Mouse (Mus musculus) heart, adult 2 months (tissue): Measurements from ENCODE around the gene Lrrc74a. TPM values are rescaled to one million over a fixed set of nuclear protein-coding genes. Genes with fewer than 3 reads are reported as not detected.

Experiments
- DNase-seq, 2 experiments: peaks; one replicate each; pipeline ENCODE4 v3.0.0; 2021
- H3K27ac ChIP-seq: fragments of 200-600 bp; 2 replicates; pipeline ENCODE4 v1.8.1; 2022
- H3K27me3 ChIP-seq: fragments of 200-500 bp; 2 replicates; pipeline ENCODE4 v1.6.1; 2012; ENCODE audit warnings: mild to moderate bottlenecking, low read length, inconsistent platforms, mixed read lengths; ENCODE audit not compliant: control insufficient read depth, insufficient read depth
- H3K36me3 ChIP-seq: fragments of 200-500 bp; 2 replicates; pipeline ENCODE4 v1.6.1; 2012; ENCODE audit warnings: low read length, inconsistent platforms; ENCODE audit not compliant: control insufficient read depth, insufficient read depth
- H3K4me1 ChIP-seq: fragments of 200-500 bp; 2 replicates; pipeline ENCODE4 v1.6.1; 2011; ENCODE audit warnings: low read length; ENCODE audit not compliant: control insufficient read depth, insufficient read depth
- H3K4me3 ChIP-seq: fragments of 200-600 bp; 2 replicates; pipeline ENCODE4 v1.8.1; 2022
- H3K79me2 ChIP-seq: fragments of 200-500 bp; replicated peaks from 2 replicates; pipeline ENCODE4 v1.6.1; 2012; ENCODE audit warnings: mild to moderate bottlenecking, inconsistent platforms, low read length, moderate library complexity, mixed read lengths; ENCODE audit not compliant: control insufficient read depth, insufficient read depth
- H3K9ac ChIP-seq: fragments of 200-500 bp; 2 replicates; pipeline ENCODE4 v1.6.1; 2012; ENCODE audit warnings: low read depth, mild to moderate bottlenecking, control low read depth, inconsistent platforms, low read length, mixed read lengths
- CTCF ChIP-seq: fragments of 200-600 bp; IDR thresholded peaks from 2 replicates; pipeline ENCODE4 v1.8.1; 2022; ENCODE audit warnings: antibody characterized with exemption, mild to moderate bottlenecking, moderate library complexity
- EP300 ChIP-seq: fragments of 200-500 bp; IDR thresholded peaks from 2 replicates; pipeline ENCODE4 v1.6.1; 2011; ENCODE audit warnings: low read depth, low read length, control low read depth; ENCODE audit not compliant: insufficient read depth
- POLR2A ChIP-seq: fragments of 200-500 bp; IDR thresholded peaks from 2 replicates; pipeline ENCODE4 v1.6.1; 2011; ENCODE audit warnings: mild to moderate bottlenecking, low read depth, low read length, control low read depth; ENCODE audit not compliant: insufficient read depth
- WGBS: fragments of 180-500 bp; shearing (Covaris S2); methylation state at CpG from one replicate; pipeline ENCODE4 v1.1.7; 2018; 5-methylcytosine and 5-hydroxymethylcytosine counted together
- intact Hi-C: fragments of 180-260 bp; cut with DNase I; formaldehyde crosslinking; loops from one replicate; pipeline ENCODE4 v1.15.1; 2025
- polyA plus RNA-seq: library from polyadenylated mRNA; depleted of rRNA; stranded (reverse); fragments of >200 nt; gene quantifications from 2 replicates; pipeline ENCODE4 v1.2.3, GENCODE M21; 2012
- total RNA-seq, 2 experiments: library from RNA; stranded (reverse); gene quantifications; 2 replicates each; pipeline ENCODE4 v1.2.3; 2021

The Lrrc74a gene
- total and polyA plus RNA-seq, 3 experiments, result not detected

GRCm38 (mm10) chr12:86802005-86802671 lies 68.0 kb downstream of the Lrrc74a start:
- H3K27ac ChIP-seq, result peak overlapping the region; percentile 95
- H3K4me1 ChIP-seq, result peaks cover 24% of the 10 kb centered on the region
- no peak for TF ChIP-seq POLR2A
- TF ChIP-seq CTCF, result no peak
- TF ChIP-seq EP300, result no peak
- 0 out of 2 replicates have a peak, but pooled peaks cover 3% of the 10 kb centered on the region for H3K36me3 ChIP-seq
- H3K4me3 ChIP-seq, result peak overlapping the region; percentile 42; the same call in 1 of the 2 replicates
- no peaks in the 10 kb centered on the region for H3K79me2 ChIP-seq
- no peaks in the 10 kb centered on the region for H3K27me3 ChIP-seq
- 9% methylated on average over 17 of the region's 17 CpGs for WGBS
- intact Hi-C loops, result no loop called here
- peak; percentile 72 to 74 for DNase-seq
- H3K9ac ChIP-seq, result peak overlapping the region; percentile 64

GRCm38 (mm10) chr12:86802899-86803298 lies 68.7 kb downstream of the Lrrc74a start:
- Histone ChIP-seq H3K27ac (peak overlapping the region; percentile 95), H3K4me3 (no peak overlapping the region), H3K79me2 (no peaks in the 10 kb centered on the region), H3K9ac (no peak overlapping the region), H3K36me3 (0 out of 2 replicates have a peak, but pooled peaks cover 3% of the 10 kb centered on the region), H3K27me3 (no peaks in the 10 kb centered on the region), H3K4me1 (peaks cover 24% of the 10 kb centered on the region)
- intact Hi-C loops, result no loop called here
- 56% methylated on average over 3 of the region's 3 CpGs for WGBS
- no peak for TF ChIP-seq CTCF
- TF ChIP-seq EP300, result no peak
- TF ChIP-seq POLR2A, result no peak
- no peak for DNase-seq

GRCm38 (mm10) chr12:86803651-86804307 lies 69.6 kb downstream of the Lrrc74a start:
- H3K36me3 ChIP-seq, result 0 out of 2 replicates have a peak, but pooled peaks cover 3% of the 10 kb centered on the region
- WGBS, result 41% methylated on average over 6 of the region's 6 CpGs
- no peak overlapping the region for H3K9ac ChIP-seq
- H3K79me2 ChIP-seq, result no peaks in the 10 kb centered on the region
- H3K4me3 ChIP-seq, result no peak overlapping the region
- intact Hi-C loops, result no loop called here
- peak overlapping the region; percentile 28; the same call in 1 of the 2 replicates for H3K27ac ChIP-seq
- TF ChIP-seq POLR2A, result no peak
- TF ChIP-seq CTCF, result peak; percentile 40
- TF ChIP-seq EP300, result no peak
- H3K4me1 ChIP-seq, result peaks cover 24% of the 10 kb centered on the region
- H3K27me3 ChIP-seq, result no peaks in the 10 kb centered on the region
- no peak for DNase-seq

GRCm38 (mm10) chr12:86804308-86804700 lies 70.1 kb downstream of the Lrrc74a start:
- TF ChIP-seq POLR2A, result no peak
- TF ChIP-seq EP300, result peak; percentile 51; the same call in 1 of the 2 replicates
- TF ChIP-seq CTCF, result no peak
- Histone ChIP-seq H3K9ac (no peak overlapping the region), H3K79me2 (no peaks in the 10 kb centered on the region), H3K27ac (peak overlapping the region; percentile 54), H3K36me3 (0 out of 2 replicates have a peak, but pooled peaks cover 3% of the 10 kb centered on the region), H3K4me3 (no peak overlapping the region), H3K4me1 (peaks cover 19% of the 10 kb centered on the region), H3K27me3 (no peaks in the 10 kb centered on the region)
- peak; percentile 67 to 71 for DNase-seq
- WGBS, result 37% methylated on average over 4 of the region's 4 CpGs
- intact Hi-C loops, result no loop called here

GRCm38 (mm10) chr12:86804857-86805256 lies 70.7 kb downstream of the Lrrc74a start:
- Histone ChIP-seq H3K27me3 (no peaks in the 10 kb centered on the region), H3K4me3 (no peak overlapping the region), H3K9ac (no peak overlapping the region), H3K4me1 (peaks cover 18% of the 10 kb centered on the region), H3K27ac (peak overlapping the region; percentile 54), H3K36me3 (0 out of 2 replicates have a peak, but pooled peaks cover 3% of the 10 kb centered on the region), H3K79me2 (no peaks in the 10 kb centered on the region)
- no peak for TF ChIP-seq CTCF
- TF ChIP-seq POLR2A, result no peak
- no peak for TF ChIP-seq EP300
- intact Hi-C loops, result no loop called here
- WGBS, result 63% methylated on average over 2 of the region's 2 CpGs
- DNase-seq, result no peak

GRCm38 (mm10) chr12:86805315-86805714 lies 71.1 kb downstream of the Lrrc74a start:
- intact Hi-C loops, result no loop called here
- Histone ChIP-seq H3K79me2 (no peaks in the 10 kb centered on the region), H3K36me3 (0 out of 2 replicates have a peak, but pooled peaks cover 2% of the 10 kb centered on the region), H3K4me1 (peaks cover 18% of the 10 kb centered on the region), H3K27ac (no peak overlapping the region), H3K9ac (no peak overlapping the region), H3K27me3 (no peaks in the 10 kb centered on the region), H3K4me3 (no peak overlapping the region)
- DNase-seq, result no peak
- TF ChIP-seq EP300 (no peak), CTCF (no peak), POLR2A (no peak)
- WGBS, result 75% methylated on average over 4 of the region's 4 CpGs
